Mouse (Mus musculus): Measurements from ENCODE around the gene Orm2. TPM values are rescaled to one million over a fixed set of nuclear protein-coding genes. Genes with fewer than 3 reads are reported as not detected.
"Not testable (repeated sequence)": the region's sequence is repeated elsewhere in the genome, so short reads cannot be mapped to it uniquely, and the experiment has no call there.

Gene Orm2
- not detected in 2 replicates for polyA plus RNA-seq (2016; fragmentation: Nextera tagmentation; extraction: Ambion mirVana)

DNA sequence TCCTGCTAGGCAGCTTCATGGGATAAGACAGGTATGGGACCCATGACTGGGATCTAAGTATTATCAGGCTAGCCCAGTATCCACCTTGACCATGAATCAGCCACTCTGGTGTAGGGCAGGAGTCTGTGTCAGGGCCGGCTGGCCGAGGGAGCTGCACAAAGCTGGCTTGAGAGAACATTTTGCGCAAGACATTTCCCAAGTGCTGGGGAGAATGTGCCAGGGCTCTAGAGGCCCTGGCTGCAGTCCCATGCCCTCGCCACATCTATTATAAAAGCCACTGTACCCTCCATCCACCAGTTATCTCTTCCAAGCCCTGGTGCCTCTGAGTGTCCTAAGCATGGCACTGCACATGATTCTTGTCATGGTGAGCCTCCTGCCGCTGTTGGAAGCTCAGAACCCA lies at the start of gene Orm2:
Gene Orm2, plus strand, starts transcription at position 300 of the 400 bp plus-strand sequence.
- WGBS = 93% methylated on average over 5 of the region's 5 CpGs
- Histone ChIP-seq H3K27ac (no peak within 1 kb of the TSS), H3K4me2 (no peak within 1 kb of the TSS), H3K27me3 (no peaks in the 10 kb centered on the region), H3K4me3 (replicated peaks) (no peak within 1 kb of the TSS), H3K4me1 (no peaks in the 10 kb centered on the region), H3K9me3 (no peaks in the 10 kb centered on the region), H3K9ac (no peak within 1 kb of the TSS), H3K36me3 (replicated peaks) (peaks cover 2% of the 10 kb centered on the region)
- ATAC-seq (ENCODE audit: low FRiP score) = no peak

DNA sequence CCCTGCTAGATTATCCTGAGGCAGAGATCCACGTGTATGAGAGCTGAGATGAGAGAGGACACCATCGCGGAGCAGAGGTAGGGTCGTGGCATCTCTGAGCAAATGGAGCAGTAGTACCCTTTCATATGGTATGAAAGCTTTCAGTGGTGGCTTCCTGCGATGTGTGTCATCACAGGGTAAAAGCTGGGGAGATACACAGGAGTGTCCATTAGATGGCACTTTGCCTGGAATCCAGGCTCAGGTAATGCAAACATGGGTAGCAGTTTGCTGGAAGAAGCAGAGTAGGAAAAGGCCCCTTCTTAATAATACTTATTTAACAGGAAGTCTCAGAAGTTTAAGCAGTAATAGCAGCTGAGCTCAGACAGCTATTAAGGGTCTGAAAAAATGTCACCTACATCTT lies 48.2 kb upstream of the Orm2 start:
- 74% methylated on average over 5 of the region's 5 CpGs for WGBS
- H3K9ac ChIP-seq = no peak overlapping the region

DNA sequence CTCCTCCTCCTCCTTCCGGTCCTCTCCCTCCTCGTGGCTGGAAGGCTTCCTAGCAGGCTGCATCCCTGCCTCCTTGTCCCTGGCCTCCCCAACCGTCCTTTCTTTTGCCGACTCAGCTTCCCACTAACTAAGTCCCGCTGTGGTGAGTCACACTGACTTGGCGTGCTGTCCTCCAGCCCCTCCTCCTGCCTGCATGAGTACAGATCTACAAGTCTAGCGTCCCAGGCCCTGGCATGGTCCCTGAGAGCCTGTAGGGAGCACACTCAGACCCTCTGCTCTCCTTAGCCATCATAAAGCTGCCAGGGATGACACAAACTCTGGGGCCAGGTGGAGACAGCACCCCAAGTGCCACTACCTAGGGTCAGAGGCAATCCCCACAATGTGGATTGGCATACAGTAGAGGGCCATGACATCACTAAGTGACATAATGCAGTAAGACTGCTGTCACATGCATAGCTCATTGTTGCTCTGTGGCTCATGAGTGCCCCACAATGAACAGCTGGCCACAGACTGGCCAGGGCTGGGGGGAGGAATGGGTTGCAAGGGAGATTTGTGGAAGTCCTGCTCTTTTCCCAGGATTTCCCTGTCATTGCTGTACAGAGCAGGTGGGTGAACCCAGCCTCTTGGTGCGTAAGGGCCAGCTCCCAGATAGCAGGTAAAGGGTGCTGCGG lies 46.0 kb upstream of the Orm2 start:
- H3K9ac ChIP-seq = no peak overlapping the region
- no peak overlapping the region for H3K27ac ChIP-seq
- no peaks in the 10 kb centered on the region for H3K4me1 ChIP-seq
- no peaks in the 10 kb centered on the region for H3K36me3 ChIP-seq (replicated peaks)
- H3K9me3 ChIP-seq = no peaks in the 10 kb centered on the region
- no peak overlapping the region for H3K4me2 ChIP-seq
- WGBS = 78% methylated on average over 9 of the region's 9 CpGs
- ATAC-seq (ENCODE audit: low FRiP score) = no peak
- no peak overlapping the region for H3K4me3 ChIP-seq (replicated peaks)
- H3K27me3 ChIP-seq = no peaks in the 10 kb centered on the region

More for the DNA sequence above, 48.2 kb upstream of the Orm2 start:
- H3K36me3 ChIP-seq (replicated peaks) = no peaks in the 10 kb centered on the region
- no peaks in the 10 kb centered on the region for H3K27me3 ChIP-seq
- H3K27ac ChIP-seq = no peak overlapping the region
- no peak overlapping the region for H3K4me2 ChIP-seq
- no peak for ATAC-seq (ENCODE audit: low FRiP score)
- H3K4me1 ChIP-seq = no peaks in the 10 kb centered on the region
- no peaks in the 10 kb centered on the region for H3K9me3 ChIP-seq
- H3K4me3 ChIP-seq (replicated peaks) = no peak overlapping the region

DNA sequence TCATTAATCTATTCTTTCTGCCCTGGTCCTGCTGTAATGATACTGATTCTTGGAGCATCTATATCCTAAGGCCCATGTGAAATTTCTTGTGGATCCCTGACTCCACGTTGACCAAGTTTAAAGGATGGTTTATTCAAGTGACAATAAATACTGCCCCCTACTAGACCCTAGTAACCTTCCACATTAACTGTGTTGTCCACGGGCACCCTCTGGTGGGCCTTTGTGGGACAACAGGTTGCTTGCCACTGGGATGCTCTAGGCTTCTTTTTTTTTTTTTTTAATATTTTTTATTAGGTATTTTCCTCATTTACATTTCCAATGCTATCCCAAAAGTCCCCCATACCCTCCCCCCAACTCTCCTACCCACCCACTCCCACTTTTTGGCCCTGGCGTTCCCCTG lies 42.7 kb upstream of the Orm2 start:
- not testable (repeated sequence) for H3K9ac ChIP-seq; H3K27ac ChIP-seq; H3K27me3 ChIP-seq; H3K9me3 ChIP-seq; H3K4me1 ChIP-seq; H3K4me3 ChIP-seq (replicated peaks); ATAC-seq (ENCODE audit: low FRiP score); H3K4me2 ChIP-seq
- peaks cover 12% of the 10 kb centered on the region; the same call in 1 of the 2 replicates for H3K36me3 ChIP-seq (replicated peaks)
- WGBS = 31% methylated on average over 3 of the region's 3 CpGs

DNA sequence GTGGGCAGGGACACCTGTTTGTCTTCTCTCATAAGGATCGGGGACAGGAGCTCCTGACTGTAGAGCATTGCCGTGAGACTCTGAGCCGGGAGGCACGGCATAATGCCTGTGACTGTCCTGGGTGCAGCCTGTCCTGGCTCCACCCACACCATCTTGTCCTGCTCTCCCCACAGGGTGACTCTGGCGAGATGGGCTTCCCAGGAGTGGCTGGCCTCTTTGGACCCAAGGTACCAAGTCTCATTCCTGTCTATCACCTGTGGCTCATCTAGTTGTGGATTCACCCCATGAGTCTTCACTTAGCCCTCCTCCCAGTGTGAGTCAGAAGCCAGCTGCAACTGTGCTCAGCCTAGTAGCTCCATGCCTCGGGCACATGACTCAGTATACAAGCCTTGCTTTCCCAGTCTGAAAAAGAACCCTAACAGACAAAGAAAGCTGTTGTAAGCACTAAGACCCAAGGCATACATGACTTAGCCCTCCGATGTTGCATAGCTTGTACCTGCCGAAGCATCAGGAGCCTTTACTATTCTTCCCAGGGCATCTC lies 38.9 kb upstream of the Orm2 start:
- 81% methylated on average over 8 of the region's 8 CpGs for WGBS
- Histone ChIP-seq H3K9ac (no peak overlapping the region), H3K4me2 (no peak overlapping the region), H3K9me3 (peaks cover 4% of the 10 kb centered on the region), H3K27ac (no peak overlapping the region), H3K27me3 (no peaks in the 10 kb centered on the region), H3K36me3 (replicated peaks) (peaks cover 12% of the 10 kb centered on the region; the same call in 1 of the 2 replicates), H3K4me3 (replicated peaks) (no peak overlapping the region), H3K4me1 (no peaks in the 10 kb centered on the region)
- no peak for ATAC-seq (ENCODE audit: low FRiP score)

DNA sequence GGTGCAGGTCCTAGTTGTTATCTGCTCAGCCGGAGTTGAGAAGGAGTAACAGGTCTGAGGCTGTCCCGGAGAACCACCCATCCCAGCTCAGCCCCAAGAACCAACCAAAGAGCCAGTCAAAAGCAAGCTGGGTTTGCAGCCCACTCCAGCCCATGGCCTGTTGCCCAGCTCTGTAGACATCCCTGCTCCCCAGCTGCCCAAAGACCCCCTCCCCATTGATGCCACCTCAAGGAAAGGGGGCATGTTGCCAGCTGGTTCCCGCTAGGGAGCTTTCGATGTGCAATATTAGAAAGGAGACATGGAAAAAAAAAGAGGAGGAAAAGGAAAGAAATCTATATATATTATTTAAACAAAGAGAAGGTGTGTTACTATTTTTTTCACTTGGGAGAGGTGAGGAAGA lies 28.8 kb upstream of the Orm2 start:
- no peaks in the 10 kb centered on the region for H3K9me3 ChIP-seq
- no peak for ATAC-seq (ENCODE audit: low FRiP score)
- no peak overlapping the region for H3K4me3 ChIP-seq (replicated peaks)
- no peak overlapping the region for H3K27ac ChIP-seq
- no peaks in the 10 kb centered on the region for H3K4me1 ChIP-seq
- 95% methylated on average over 4 of the region's 4 CpGs for WGBS
- no peaks in the 10 kb centered on the region; the same call in 1 of the 2 replicates for H3K36me3 ChIP-seq (replicated peaks)
- no peak overlapping the region for H3K4me2 ChIP-seq
- no peaks in the 10 kb centered on the region for H3K27me3 ChIP-seq
- no peak overlapping the region for H3K9ac ChIP-seq

DNA sequence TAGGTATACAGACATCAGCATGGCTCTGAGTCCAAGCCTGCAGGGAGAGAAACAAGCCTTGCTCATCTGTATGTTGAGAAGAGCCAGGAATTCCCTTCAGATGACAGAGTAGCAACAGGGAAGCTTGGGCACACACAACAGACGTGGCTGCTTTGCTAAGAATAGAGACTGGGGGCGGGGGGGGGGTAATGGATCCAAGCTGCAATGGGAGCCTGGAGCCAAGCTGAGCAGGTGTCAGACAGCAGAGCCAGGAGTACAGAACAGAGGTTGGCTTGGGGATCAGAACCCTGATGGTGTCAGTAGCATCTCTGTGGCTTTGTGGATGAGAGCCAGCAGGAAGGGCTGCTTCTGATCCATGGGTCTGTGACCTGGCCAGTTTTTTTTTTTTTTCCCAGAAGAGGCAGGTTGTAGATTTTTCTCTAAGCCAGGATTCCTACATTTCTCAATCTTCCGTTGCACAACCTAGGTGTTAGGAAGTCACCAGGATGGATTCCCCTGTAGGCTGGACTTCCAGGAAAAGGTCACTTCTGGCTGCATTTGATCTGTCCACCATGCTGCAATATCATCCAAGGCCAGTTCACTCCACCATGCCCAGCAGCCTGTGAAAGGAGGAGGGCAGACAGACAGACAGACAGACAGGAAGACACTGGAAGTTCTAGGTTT lies 23.7 kb upstream of the Orm2 start:
- Histone ChIP-seq H3K27me3 (no peaks in the 10 kb centered on the region), H3K4me3 (replicated peaks) (no peak overlapping the region), H3K4me2 (no peak overlapping the region), H3K9me3 (no peaks in the 10 kb centered on the region), H3K9ac (no peak overlapping the region), H3K36me3 (replicated peaks) (no peaks in the 10 kb centered on the region), H3K4me1 (no peaks in the 10 kb centered on the region), H3K27ac (no peak overlapping the region)
- 76% methylated on average over 3 of the region's 3 CpGs for WGBS
- ATAC-seq (ENCODE audit: low FRiP score) = no peak

DNA sequence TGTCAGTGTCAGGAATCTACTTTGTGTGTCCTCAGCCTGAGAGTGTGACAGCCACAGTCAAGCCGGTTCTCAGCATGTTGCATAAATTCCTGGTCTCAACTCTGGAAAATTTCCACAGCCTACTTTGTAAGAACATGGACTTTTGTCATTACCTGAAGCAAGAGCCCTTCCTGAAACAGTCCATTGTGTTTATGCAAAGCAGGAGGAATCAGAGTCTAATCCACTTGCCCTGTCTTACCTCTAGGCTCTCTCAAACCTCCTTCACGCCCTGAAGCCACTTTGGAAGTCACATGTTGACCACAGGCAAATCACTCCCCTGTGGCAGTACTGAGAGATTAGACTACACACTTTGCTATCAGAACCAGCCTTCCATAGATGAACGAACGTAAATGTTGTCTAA lies 19.8 kb upstream of the Orm2 start:
- Histone ChIP-seq H3K9me3 (no peaks in the 10 kb centered on the region), H3K27ac (no peak overlapping the region), H3K4me1 (no peaks in the 10 kb centered on the region), H3K4me2 (no peak overlapping the region), H3K27me3 (no peaks in the 10 kb centered on the region), H3K9ac (no peak overlapping the region), H3K4me3 (replicated peaks) (no peak overlapping the region), H3K36me3 (replicated peaks) (no peaks in the 10 kb centered on the region)
- ATAC-seq (ENCODE audit: low FRiP score) = no peak
- WGBS = 64% methylated on average over 4 of the region's 4 CpGs

DNA sequence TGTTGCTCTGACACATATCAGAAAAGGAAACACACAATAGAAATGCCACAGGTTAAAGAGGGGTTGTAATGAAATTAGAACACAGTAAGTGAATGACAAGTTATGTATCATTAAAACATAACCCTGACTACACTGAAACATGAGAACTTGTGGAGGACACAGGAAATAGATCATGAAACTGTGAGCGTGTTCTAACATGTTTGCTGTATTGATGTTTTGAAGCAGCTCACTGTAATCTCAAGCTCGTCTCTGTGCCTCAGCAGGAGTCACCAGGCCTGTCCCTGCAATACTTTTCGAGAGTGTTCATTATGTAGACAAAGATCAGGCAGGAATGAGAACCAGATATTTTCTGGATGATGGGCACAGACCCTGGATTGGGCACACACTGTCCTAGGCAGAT lies 18.6 kb upstream of the Orm2 start:
- Histone ChIP-seq H3K9ac (no peak overlapping the region), H3K4me2 (no peak overlapping the region), H3K9me3 (no peaks in the 10 kb centered on the region), H3K27ac (no peak overlapping the region), H3K36me3 (replicated peaks) (no peaks in the 10 kb centered on the region), H3K4me3 (replicated peaks) (no peak overlapping the region), H3K27me3 (no peaks in the 10 kb centered on the region), H3K4me1 (no peaks in the 10 kb centered on the region)
- no peak for ATAC-seq (ENCODE audit: low FRiP score)
- 73% methylated on average over 3 of the region's 3 CpGs for WGBS

DNA sequence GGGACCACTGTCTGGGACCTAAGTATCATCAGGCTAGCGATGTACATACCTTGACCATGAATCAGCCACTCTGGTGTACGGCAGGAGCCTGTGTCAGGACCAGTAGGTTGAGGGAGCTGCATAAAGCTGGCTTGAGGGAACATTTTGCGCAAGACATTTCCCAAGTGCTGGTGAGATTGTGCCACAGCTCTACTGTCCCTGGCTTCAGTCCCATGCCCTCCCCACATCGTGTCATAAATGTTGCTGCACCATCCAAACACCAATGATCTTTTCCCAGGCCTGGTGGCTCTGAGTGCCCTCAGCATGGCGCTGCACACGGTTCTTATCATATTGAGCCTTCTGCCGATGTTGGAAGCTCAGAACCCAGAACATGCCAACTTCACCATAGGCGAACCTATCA lies 18.0 kb upstream of the Orm2 start, which contains the start of gene Orm1:
Gene Orm1, plus strand, starts transcription at position 266 of the 400 bp plus-strand sequence.
- H3K9me3 ChIP-seq = no peaks in the 10 kb centered on the region
- no peak within 1 kb of the TSS for H3K9ac ChIP-seq
- no peaks in the 10 kb centered on the region for H3K36me3 ChIP-seq (replicated peaks)
- no peak within 1 kb of the TSS for H3K4me2 ChIP-seq
- H3K4me1 ChIP-seq = no peaks in the 10 kb centered on the region
- 85% methylated on average over 8 of the region's 8 CpGs for WGBS
- H3K27me3 ChIP-seq = no peaks in the 10 kb centered on the region
- no peak within 1 kb of the TSS for H3K27ac ChIP-seq
- ATAC-seq (ENCODE audit: low FRiP score) = no peak
- H3K4me3 ChIP-seq (replicated peaks) = no peak within 1 kb of the TSS

DNA sequence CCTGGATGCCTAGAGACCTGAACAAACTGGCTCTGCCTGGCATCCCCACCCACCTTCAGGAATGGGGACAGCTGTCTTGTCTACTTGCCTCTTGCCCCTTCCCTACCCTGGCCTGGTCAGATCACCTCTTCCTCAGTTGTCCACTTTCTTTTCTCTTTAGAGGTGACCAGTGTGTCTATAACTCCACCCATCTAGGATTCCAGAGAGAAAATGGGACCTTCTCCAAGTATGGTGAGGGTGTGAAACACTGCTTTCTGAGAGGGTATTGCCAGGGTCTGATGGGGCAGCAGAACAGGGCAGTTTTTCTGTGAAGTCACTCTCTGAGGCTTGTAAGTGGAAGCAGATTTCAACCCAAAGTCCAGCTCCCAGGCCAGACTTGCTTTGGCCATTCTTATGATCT lies 17.0 kb upstream of the Orm2 start:
- ATAC-seq (ENCODE audit: low FRiP score) = no peak
- Histone ChIP-seq H3K4me3 (replicated peaks) (no peak overlapping the region), H3K4me2 (no peak overlapping the region), H3K4me1 (no peaks in the 10 kb centered on the region), H3K36me3 (replicated peaks) (no peaks in the 10 kb centered on the region), H3K27ac (no peak overlapping the region), H3K27me3 (no peaks in the 10 kb centered on the region), H3K9ac (no peak overlapping the region), H3K9me3 (no peaks in the 10 kb centered on the region)

DNA sequence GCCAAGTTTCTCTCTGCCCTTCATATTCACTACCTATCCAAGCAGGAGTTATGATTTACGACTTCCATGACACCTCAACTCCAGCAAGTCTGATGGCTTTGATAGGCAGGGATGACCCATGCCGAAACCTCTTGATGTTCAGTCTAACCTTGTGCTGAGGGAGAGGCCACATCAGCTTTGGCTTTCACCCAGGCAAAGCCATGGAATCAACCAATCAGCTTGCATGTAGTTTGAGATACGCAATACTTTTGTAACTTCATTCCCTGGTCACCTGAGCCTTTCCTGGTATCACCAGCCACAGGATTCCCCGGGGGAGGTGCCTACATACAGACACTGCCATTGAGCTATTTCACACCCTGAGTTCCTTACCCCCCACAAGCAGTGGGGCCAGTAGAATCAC lies 15.6 kb upstream of the Orm2 start:
- Histone ChIP-seq H3K4me1 (no peaks in the 10 kb centered on the region), H3K4me3 (replicated peaks) (no peak overlapping the region), H3K27ac (no peak overlapping the region), H3K27me3 (no peaks in the 10 kb centered on the region), H3K36me3 (replicated peaks) (no peaks in the 10 kb centered on the region), H3K9ac (no peak overlapping the region), H3K4me2 (no peak overlapping the region), H3K9me3 (no peaks in the 10 kb centered on the region)
- 85% methylated on average over 4 of the region's 4 CpGs for WGBS
- no peak for ATAC-seq (ENCODE audit: low FRiP score)

DNA sequence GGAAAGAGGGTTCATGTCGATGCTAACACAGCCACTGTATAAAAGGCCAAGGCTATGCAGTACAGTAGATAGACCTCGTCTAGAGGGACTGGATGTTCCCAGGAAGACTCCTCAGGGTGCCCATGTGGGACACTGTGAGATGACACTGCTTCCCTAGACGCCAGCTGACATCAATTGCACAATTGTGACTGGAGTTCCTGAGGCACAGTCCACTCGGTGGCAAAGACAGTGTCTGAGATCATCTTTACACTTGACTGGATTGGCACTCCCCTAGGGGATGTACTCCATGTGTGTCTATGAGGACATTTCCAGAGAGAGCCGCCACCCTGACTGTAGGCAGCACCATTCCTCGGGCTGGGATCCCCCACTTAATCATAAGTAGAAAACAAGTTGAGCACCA lies 13.7 kb upstream of the Orm2 start:
- Histone ChIP-seq H3K27me3 (no peaks in the 10 kb centered on the region), H3K4me3 (replicated peaks) (no peak overlapping the region), H3K9me3 (no peaks in the 10 kb centered on the region), H3K9ac (no peak overlapping the region), H3K4me2 (no peak overlapping the region), H3K27ac (no peak overlapping the region), H3K36me3 (replicated peaks) (no peaks in the 10 kb centered on the region), H3K4me1 (no peaks in the 10 kb centered on the region)
- no peak for ATAC-seq (ENCODE audit: low FRiP score)
- 73% methylated on average over 6 of the region's 6 CpGs for WGBS

Data from forebrain, embryonic 12.5 days (tissue).